Mouse (Mus musculus): Measurements from ENCODE around the gene Hnrnpab. TPM values are rescaled to one million over a fixed set of nuclear protein-coding genes. Genes with fewer than 3 reads are reported as not detected.

The Hnrnpab gene
- total RNA-seq (2023), result 100 to 1,000 TPM; 173 to 210 TPM

DNA sequence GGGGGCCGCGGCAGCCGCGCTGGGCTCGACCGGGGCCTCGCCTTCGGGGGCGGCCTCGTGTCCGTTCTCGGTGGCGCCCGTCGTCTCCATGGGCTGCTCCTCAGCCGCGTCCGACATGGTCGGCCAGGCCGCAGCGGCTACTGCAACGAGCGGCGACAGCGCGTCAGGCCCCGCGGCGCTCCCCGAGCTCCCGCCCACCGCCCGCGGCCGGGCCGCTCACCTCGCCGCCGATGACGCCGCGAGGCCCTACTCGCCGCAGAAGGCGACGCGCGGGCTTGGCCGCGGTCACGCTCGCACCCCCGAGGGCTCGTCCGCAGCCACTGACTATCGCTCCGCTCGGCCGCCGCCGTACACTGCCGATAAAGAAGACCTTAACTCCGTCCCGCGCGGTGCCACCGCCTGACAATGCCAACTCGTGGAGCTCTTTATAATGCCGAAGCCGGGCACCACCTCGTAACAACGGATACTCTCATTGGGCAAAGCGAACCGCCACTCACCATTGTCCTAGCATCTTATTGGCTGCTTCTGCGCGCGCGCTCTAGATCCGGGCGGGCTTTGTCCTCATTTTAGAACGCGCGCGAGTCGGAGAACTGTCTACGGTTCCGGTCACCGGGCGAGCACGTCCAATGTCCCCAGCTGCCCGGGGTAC is at the start of gene Hnrnpab:
TSS of gene Hnrnpab (minus strand) at position 401 of the 649 bp plus-strand sequence.

DNA sequence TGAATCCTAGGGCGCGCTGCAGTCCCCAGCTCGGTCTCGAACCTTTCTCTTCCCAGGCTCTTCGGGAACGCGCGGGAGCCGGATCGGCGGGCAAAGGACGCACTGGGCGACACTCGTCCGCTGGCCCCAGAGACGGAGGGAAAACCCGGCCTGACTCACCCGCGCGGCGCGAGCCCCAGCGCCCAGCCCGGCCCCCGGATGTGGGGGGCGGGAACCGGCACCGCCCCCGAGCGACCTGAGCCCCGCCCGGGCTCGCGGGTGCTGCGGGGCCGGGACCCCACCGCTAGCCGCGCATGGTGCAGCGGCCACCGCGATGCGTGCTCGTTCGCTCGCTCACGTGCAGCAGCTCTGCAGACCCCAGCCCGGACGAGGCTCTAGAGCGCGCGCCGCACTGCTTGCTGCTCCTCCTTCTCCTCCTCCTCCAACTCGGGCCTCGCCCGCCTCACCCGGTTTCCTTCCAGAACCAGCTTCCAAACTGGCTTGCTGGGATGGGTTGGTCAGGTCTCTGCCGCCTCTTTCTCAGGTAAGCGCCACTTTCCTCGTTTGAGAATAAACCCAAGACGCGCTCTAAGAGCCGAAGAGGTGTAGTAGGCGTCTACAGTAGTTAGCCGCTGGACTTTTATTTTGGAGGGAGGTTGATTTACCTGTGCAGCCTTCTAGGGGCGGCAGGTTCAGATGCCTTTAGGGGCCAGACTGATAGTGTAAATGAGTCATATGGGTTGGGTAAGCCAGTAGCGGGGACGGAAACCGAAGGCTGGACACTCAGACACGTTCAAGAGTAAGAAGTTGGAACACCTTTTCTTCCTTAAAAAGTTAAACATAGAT is 44.3 kb upstream of the Hnrnpab start, which contains the start of the genes N4bp3 and D930048N14Rik:
TSS of gene N4bp3 (minus strand) at position 152 of the 825 bp plus-strand sequence.
TSS of gene D930048N14Rik (plus strand) at position 264 of the 825 bp plus-strand sequence.

DNA sequence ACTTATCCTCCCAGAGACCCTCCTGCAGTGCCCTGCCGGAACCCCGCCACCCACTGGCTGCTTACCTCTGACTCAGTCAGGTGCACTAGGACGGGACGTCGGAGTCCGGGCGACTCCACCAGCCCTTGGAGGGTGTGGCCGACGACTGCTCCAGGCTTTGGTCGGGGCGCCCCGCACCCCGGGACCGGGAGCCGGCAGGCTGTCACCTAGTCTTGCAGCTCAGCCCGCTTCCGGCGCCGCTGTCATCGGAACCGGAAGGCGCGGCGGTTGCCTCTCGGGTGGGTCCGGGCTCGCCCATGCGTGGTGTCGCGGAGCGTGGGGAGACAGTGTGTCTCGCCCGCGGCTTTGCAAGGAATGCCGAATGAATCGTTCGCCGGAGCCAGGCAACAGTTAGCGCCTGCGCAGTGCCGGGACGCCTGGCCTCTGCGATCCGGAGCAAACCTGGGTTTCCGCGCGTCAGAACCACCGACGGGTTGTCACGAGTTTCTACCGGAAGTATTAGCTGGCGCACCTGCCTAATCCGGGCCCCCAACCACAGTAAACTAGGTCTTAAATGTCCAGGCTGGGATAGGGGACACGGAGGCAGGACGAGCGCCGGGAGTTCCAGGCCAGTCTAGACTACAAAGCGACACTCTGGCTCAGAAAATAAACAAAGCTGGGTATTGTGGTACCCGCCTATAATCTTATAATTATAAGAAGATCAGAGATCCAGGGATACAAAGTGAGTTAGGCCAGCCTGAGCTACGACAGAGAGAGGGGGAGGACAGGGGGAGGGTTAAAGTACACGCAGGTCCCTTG is 29.1 kb upstream of the Hnrnpab start, which contains the start of gene Rmnd5b:
TSS of gene Rmnd5b (minus strand) at position 372 of the 798 bp plus-strand sequence.

DNA sequence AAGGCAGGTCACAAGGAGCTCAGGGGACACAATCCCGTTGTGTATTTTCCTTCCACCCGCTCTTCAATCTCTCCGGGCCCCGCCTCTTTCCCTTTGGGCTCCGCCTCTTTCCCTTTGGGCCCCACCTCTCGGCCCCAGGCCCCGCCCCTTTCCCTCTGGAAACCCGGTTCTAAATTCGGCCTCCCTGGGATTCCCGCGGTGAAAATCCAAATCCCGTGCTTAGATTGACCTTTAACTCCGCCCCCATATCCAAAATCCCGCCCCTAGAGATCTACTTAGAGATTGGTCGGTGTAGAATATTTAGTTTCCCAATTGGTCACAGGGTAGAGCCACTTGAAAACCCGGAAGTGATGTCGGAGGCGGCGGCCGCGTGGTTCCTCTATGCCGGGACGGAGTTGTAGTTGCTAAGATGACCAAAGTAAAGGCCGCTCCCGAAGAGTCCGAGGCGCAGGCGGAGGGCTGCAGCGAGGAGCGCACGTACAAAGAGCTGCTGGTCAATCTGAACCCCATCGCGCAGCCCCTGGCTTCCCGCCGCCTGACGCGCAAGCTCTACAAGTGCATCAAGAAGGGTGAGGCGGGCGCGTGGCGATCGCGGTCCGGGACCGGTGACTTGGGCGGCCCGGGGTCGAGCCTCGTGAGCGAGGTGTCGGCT is 12.9 kb upstream of the Hnrnpab start, which contains the start of gene Nhp2:
TSS of gene Nhp2 (plus strand) at position 327 of the 652 bp plus-strand sequence.

DNA sequence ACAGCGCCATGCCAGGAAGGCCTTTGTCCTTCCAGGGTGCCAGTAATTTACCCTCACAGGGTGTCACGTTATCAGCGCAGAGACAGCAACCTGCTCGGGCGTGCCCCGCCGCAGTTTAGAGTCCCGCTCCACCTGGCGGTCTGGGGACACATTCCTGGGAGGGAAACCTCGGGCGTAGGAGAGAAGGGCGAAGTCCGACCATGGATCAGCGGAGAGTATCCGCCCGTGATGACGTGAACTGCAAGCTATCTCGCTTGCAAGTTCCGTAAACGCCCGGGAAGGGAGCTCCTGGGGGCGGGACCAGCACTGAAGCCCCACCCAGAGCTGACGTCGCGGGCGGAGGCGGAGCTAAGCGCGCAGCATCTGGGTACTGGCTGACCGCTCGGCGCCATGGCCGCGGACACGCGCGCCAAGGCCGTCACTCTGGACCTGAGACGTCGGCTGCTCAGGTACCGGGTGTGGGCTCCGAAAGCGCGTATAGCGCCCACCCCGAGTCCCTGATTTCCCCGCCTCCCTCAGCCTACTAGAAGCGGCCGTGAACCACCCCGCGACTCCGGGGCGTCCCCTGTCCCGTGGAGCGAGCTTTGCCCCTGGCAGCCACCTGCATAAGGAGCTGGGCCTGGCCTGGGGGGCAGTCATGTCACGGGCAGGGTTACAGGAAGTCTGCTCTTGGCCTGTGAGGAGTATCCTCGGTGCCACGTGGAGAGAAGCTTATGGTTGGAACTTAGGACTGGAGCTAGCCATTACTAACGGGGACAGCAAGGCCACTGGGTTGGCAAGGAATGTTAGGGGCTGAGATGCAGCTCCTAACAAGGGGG is 22.0 kb downstream of the Hnrnpab start, which contains the start of gene Phykpl:
TSS of gene Phykpl (plus strand) at position 327 of the 818 bp plus-strand sequence.

Other genes starting within 250 kb of the Hnrnpab start
- gene Phykpl, start 22.1 kb downstream of the Hnrnpab start, total RNA-seq (2023), result 1 to 10 TPM; 6.4 to 8.1 TPM
- gene Nhp2, start 12.9 kb upstream of the Hnrnpab start, total RNA-seq (2023), result 10 to 100 TPM; 34.3 to 35.7 TPM
- gene Rmnd5b, start 29.0 kb upstream of the Hnrnpab start, total RNA-seq (2023), result 10 to 100 TPM; 52.0 to 60.1 TPM
- 1 to 10 TPM; 2.4 to 4.9 TPM for gene N4bp3, start 44.0 kb upstream of the Hnrnpab start, total RNA-seq (2023)
- gene D930048N14Rik, start 44.1 kb upstream of the Hnrnpab start, total RNA-seq (2023), result under 1 TPM; 0.15 to 0.26 TPM
- gene 0610009B22Rik, start 82.0 kb upstream of the Hnrnpab start, total RNA-seq (2023), result 1 to 10 TPM; 7.0 to 9.3 TPM
- gene Sec24a, start 156.8 kb upstream of the Hnrnpab start, total RNA-seq (2023), result 10 to 100 TPM; 15.1 to 15.6 TPM
- gene Sar1b, start 156.8 kb upstream of the Hnrnpab start, total RNA-seq (2023), result 10 to 100 TPM; 23.9 to 26.9 TPM